Mouse (Mus musculus) forebrain, postnatal 0 days (tissue): ENCODE measurements at regions not wholly inside any gene's neighbourhood (a gene's known extent, or its start where the extent isn't known, plus 50 kb on each side); places are given as distances from the start of the nearest gene placed in this dataset.

Source experiments
- ATAC-seq: fragments of 200-750 bp; cut with Nextera tagmentation; 2 replicates; pipeline ENCODE4 v1.8.0; 2017; ENCODE audit warnings: mild to moderate bottlenecking, moderate library complexity
- DNase-seq: peaks from one replicate; pipeline ENCODE4 v3.0.0-alpha.2; 2015
- H3K27ac ChIP-seq: fragments of 300-500 bp; sonication (generic); 2 replicates; pipeline ENCODE4 v1.5.1; 2014; ENCODE audit warnings: low read depth, mild to moderate bottlenecking, antibody characterized with exemption, low read length, moderate library complexity, mixed read lengths
- H3K27me3 ChIP-seq: fragments of 300-500 bp; sonication (generic); 2 replicates; pipeline ENCODE4 v1.6.1; 2014; ENCODE audit warnings: mild to moderate bottlenecking, low read length, mixed read lengths; ENCODE audit not compliant: insufficient read depth
- H3K36me3 ChIP-seq: fragments of 300-500 bp; sonication (generic); 2 replicates; pipeline ENCODE4 v1.6.1; 2014; ENCODE audit warnings: mild to moderate bottlenecking, moderate library complexity; ENCODE audit not compliant: insufficient read depth
- H3K4me1 ChIP-seq: fragments of 300-500 bp; sonication (generic); 2 replicates; pipeline ENCODE4 v1.6.1; 2014; ENCODE audit warnings: antibody characterized with exemption; ENCODE audit not compliant: insufficient read depth
- H3K4me2 ChIP-seq: fragments of 300-500 bp; sonication (generic); 2 replicates; pipeline ENCODE4 v1.6.1; 2014; ENCODE audit warnings: low read depth, mild to moderate bottlenecking, moderate library complexity
- H3K4me3 ChIP-seq: fragments of 300-500 bp; sonication (generic); 2 replicates; pipeline ENCODE4 v1.5.1; 2014; ENCODE audit warnings: low read depth, low read length, mixed read lengths
- H3K9ac ChIP-seq: fragments of 300-500 bp; sonication (generic); 2 replicates; pipeline ENCODE4 v1.6.1; 2014; ENCODE audit warnings: mild to moderate bottlenecking
- H3K9me3 ChIP-seq: fragments of 300-500 bp; sonication (generic); 2 replicates; pipeline ENCODE4 v1.6.1; 2016; ENCODE audit warnings: low read length
- CTCF ChIP-seq: sonication (generic); IDR thresholded peaks from 2 replicates; pipeline ENCODE4 v1.5.1; 2016; ENCODE audit warnings: antibody characterized with exemption, control low read depth, low read depth
- WGBS: fragments of 180-500 bp; shearing (Covaris S2); extraction: QIAGEN DNeasy Blood & Tissue Kit; methylation state at CpG from one replicate; pipeline ENCODE4 v1.1.7; 2014; 5-methylcytosine and 5-hydroxymethylcytosine counted together

DNA sequence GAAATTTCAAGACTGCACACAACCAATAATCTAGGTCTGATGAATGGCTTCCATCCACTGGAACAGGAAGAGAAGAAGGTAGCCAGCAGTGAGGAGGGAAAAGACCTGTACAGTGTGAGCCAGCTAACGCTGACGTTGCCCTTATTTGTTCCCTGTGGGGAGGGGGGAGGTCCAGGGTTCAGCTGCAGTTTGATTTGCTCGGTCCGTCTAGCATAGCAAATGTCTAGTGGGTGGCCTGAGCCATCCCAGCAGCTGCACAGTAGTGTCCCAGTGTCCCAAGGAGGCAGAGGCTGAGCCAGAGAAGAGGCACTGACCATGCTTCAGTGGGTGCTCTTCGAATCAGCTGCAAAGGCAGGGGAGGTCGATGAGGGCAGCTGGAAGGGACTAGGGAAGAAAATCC is 120.7 kb upstream of the Atp6ap2 start:
- H3K4me3 ChIP-seq: no peak overlapping the region
- no peak for TF ChIP-seq CTCF
- H3K4me2 ChIP-seq: no peak overlapping the region
- no peak overlapping the region for H3K9ac ChIP-seq
- no peak for ATAC-seq
- no peaks in the 10 kb centered on the region for H3K27me3 ChIP-seq
- no peaks in the 10 kb centered on the region for H3K36me3 ChIP-seq
- 31% methylated on average over 6 of the region's 6 CpGs for WGBS
- no peak overlapping the region for H3K27ac ChIP-seq
- DNase-seq: no peak
- H3K4me1 ChIP-seq: no peaks in the 10 kb centered on the region
- H3K9me3 ChIP-seq: no peaks in the 10 kb centered on the region

DNA sequence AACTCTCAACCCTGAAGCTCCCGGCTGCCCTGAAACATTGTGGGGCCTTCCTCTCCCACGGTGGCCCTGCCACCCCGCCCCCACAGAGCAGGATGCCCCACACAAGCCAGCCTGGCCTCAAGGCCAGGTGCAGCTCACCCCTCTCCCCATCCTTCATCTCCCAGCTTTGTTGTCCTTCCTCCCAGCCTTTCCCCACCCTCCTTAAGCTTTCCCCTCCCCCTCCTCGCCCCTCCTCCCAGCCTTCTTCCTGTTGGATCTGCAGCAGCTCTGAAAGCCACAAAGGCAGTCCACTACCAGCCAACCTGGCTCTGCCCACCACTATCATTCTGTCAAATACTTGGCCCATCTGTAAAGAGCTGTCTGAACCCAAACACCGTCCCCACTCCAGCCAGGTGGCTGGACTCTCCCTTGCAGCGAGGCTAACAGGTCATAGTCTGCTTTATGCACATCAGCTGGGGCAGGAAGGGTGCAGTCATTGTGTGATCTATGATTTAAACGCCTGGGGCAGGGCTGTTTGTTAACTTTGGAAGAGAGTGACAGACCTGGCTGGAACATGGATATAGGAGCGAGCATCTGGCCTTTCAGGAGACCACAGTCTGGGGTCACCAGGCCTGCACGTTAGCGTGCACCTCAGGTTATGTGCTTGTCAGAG is 119.9 kb upstream of the Atp6ap2 start:
- ATAC-seq (no peak), DNase-seq (no peak)
- H3K4me1 ChIP-seq: no peaks in the 10 kb centered on the region
- no peak for TF ChIP-seq CTCF
- H3K27me3 ChIP-seq: no peaks in the 10 kb centered on the region
- no peak overlapping the region for H3K4me2 ChIP-seq
- H3K27ac ChIP-seq: no peak overlapping the region
- 53% methylated on average over 10 of the region's 10 CpGs for WGBS
- no peaks in the 10 kb centered on the region for H3K36me3 ChIP-seq
- H3K9me3 ChIP-seq: no peaks in the 10 kb centered on the region
- no peak overlapping the region for H3K4me3 ChIP-seq
- H3K9ac ChIP-seq: no peak overlapping the region

DNA sequence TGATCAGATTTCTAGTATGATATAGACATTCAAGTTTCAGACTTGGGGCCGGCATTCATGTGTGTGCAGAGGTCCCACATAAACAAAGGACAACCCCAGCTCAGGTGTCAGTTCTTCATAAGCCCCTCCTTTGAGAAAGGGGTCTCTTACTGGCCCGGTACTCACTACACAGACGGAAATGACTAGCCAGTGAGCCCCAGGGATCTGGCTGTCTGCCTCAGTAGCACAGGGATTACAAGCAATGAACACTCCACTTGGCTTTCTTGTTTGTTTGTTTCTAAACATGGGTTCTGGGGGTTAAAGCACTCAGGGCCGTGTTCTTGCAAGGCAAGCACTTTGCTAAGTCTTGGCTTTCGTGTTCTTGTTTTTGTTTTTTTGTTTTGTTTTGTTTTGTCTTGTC is 115.3 kb upstream of the Atp6ap2 start:
- DNase-seq: no peak
- WGBS: 61% methylated on average over 5 of the region's 5 CpGs
- no peak overlapping the region for H3K9ac ChIP-seq
- no peaks in the 10 kb centered on the region for H3K4me1 ChIP-seq
- no peaks in the 10 kb centered on the region for H3K9me3 ChIP-seq
- no peaks in the 10 kb centered on the region for H3K27me3 ChIP-seq
- H3K4me2 ChIP-seq: no peak overlapping the region
- no peak for ATAC-seq
- no peak overlapping the region for H3K4me3 ChIP-seq
- TF ChIP-seq CTCF: no peak
- no peak overlapping the region for H3K27ac ChIP-seq
- no peaks in the 10 kb centered on the region for H3K36me3 ChIP-seq

- no peak overlapping the region for H3K4me2 ChIP-seq
- H3K36me3 ChIP-seq: no peaks in the 10 kb centered on the region
- H3K4me3 ChIP-seq: no peak overlapping the region
- ATAC-seq (no peak), DNase-seq (no peak)
- TF ChIP-seq CTCF: no peak
- 82% methylated on average over 6 of the region's 6 CpGs for WGBS
- no peaks in the 10 kb centered on the region for H3K27me3 ChIP-seq
- H3K4me1 ChIP-seq: no peaks in the 10 kb centered on the region
- H3K9me3 ChIP-seq: no peaks in the 10 kb centered on the region
- H3K27ac ChIP-seq: no peak overlapping the region
- H3K9ac ChIP-seq: no peak overlapping the region
Observed at GRCm38 (mm10) chrX:12479207-12479606, 108.4 kb upstream of the Atp6ap2 start.

GRCm38 (mm10) chrX:12490957-12491356 is 96.6 kb upstream of the Atp6ap2 start:
- peak; percentile 43; the same call in 1 of the 2 replicates for ATAC-seq
- Histone ChIP-seq H3K9ac (no peak overlapping the region), H3K9me3 (no peaks in the 10 kb centered on the region), H3K36me3 (no peaks in the 10 kb centered on the region), H3K27me3 (no peaks in the 10 kb centered on the region), H3K27ac (no peak overlapping the region), H3K4me2 (no peak overlapping the region), H3K4me3 (no peak overlapping the region), H3K4me1 (no peaks in the 10 kb centered on the region)
- no peak for TF ChIP-seq CTCF
- WGBS: 53% methylated on average over 7 of the region's 7 CpGs
- no peak for DNase-seq

DNA sequence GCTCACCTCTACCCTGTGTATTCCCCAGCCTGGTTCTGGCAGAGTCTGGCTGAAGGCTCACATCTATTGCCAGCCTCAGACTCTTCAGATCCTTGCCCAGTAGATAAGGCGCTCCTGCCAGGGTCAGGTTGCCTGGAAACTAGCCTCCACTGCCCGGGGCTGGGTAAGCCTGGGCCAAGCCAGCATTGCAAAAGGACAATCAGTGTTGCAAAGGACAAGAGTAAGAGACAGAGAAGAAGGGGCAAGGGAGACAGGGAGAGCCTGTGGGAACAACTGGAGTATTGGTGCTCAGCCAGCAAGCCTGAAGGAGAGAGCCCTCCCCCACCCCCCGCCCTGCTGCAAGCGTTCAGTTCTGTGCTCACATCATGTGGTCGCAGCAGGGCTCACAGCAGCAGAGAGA is 94.4 kb upstream of the Atp6ap2 start:
- ATAC-seq (no peak), DNase-seq (no peak)
- no peak overlapping the region for H3K4me2 ChIP-seq
- no peak overlapping the region for H3K27ac ChIP-seq
- no peaks in the 10 kb centered on the region for H3K9me3 ChIP-seq
- H3K9ac ChIP-seq: no peak overlapping the region
- H3K36me3 ChIP-seq: no peaks in the 10 kb centered on the region
- 33% methylated on average over 5 of the region's 5 CpGs for WGBS
- no peak for TF ChIP-seq CTCF
- no peaks in the 10 kb centered on the region for H3K27me3 ChIP-seq
- no peak overlapping the region for H3K4me3 ChIP-seq
- no peaks in the 10 kb centered on the region for H3K4me1 ChIP-seq

GRCm38 (mm10) chrX:12493916-12494315 is 93.7 kb upstream of the Atp6ap2 start:
- no peak overlapping the region for H3K4me2 ChIP-seq
- no peak for TF ChIP-seq CTCF
- DNase-seq (no peak), ATAC-seq (no peak)
- 74% methylated on average over 3 of the region's 3 CpGs for WGBS
- H3K4me3 ChIP-seq: no peak overlapping the region
- no peaks in the 10 kb centered on the region for H3K9me3 ChIP-seq
- no peak overlapping the region for H3K9ac ChIP-seq
- H3K4me1 ChIP-seq: no peaks in the 10 kb centered on the region
- H3K27ac ChIP-seq: no peak overlapping the region
- no peaks in the 10 kb centered on the region for H3K36me3 ChIP-seq
- no peaks in the 10 kb centered on the region for H3K27me3 ChIP-seq
